Mouse (Mus musculus): ENCODE data around the gene Atf5.

DNA sequence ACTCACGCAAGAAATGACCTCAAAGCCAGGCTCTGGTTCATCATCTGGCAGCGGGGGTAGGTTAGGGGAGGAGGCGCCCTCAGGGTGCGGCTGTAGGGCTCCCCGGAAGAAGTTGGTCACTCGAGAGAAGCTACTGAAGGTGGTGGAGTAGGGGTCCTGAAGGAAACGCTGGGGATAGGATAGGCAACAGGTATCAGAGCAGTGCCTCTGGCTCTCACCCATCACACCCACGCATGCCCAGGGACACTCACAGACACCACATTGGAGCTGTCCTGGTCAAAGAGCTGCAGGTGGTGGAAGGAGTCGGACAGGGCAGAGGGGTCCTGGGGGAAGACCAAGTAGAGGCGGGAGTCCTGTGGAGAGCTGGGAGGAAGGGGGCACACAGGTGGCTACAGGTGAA is 28.5 kb upstream of the Atf5 start:
- TF ChIP-seq CTCF (IDR thresholded peaks at IDR 0.05; ENCODE audit: insufficient read depth, low read length) (no peak), POLR2A (IDR thresholded peaks at IDR 0.05; ENCODE audit: borderline replicate concordance, extremely low read depth, low read depth, low read length) (no peak)
